Mouse (Mus musculus) monocyte, adult 5-6 weeks (primary cell): ENCODE data around the gene Nfkbie. TPM values are rescaled to one million over a fixed set of nuclear protein-coding genes. Genes with fewer than 3 reads are reported as not detected.

Source experiments
- ATAC-seq: fragments of 153-309, 156-312 bp; replicated peaks from 2 replicates; pipeline ENCODE4 v1.8.0; 2017; ENCODE audit warnings: mild to moderate bottlenecking; ENCODE audit not compliant: low TSS enrichment, insufficient number of reproducible peaks, severe bottlenecking, poor library complexity, low FRiP score
- total RNA-seq: library from RNA; stranded (forward); fragments of 200-1000, 200-491, 200-594 nt; gene quantifications from 3 replicates; pipeline ENCODE4 v1.2.3, GENCODE M21; 2017

The Nfkbie gene
- total RNA-seq, 1 experiment from 2014 or later: 60.0 TPM

- ATAC-seq: 0 out of 2 replicates have a peak, but pooled peaks have one; percentile 16
These were observed 1.2 kb downstream of the Nfkbie start for GRCm38 (mm10) chr17:45556514-45557245.

GRCm38 (mm10) chr17:45557246-45557824 is 1.8 kb downstream of the Nfkbie start:
- ATAC-seq: no peak

GRCm38 (mm10) chr17:45557998-45558862 is 2.7 kb downstream of the Nfkbie start:
- no peak for ATAC-seq

GRCm38 (mm10) chr17:45559732-45560525 is 4.4 kb downstream of the Nfkbie start:
- ATAC-seq: no peak

GRCm38 (mm10) chr17:45563216-45563615 is 7.7 kb downstream of the Nfkbie start:
- peak; percentile 28; the same call in 1 of the 2 replicates for ATAC-seq

GRCm38 (mm10) chr17:45563655-45564530 is 8.4 kb downstream of the Nfkbie start, which contains the start of gene Slc35b2:
Slc35b2 (plus strand) TSS chr17:45563874.
- ATAC-seq: peak; percentile 70

- no peak for ATAC-seq
These were observed 9.1 kb downstream of the Nfkbie start for GRCm38 (mm10) chr17:45564531-45565084.

- ATAC-seq: no peak
These were observed 9.6 kb downstream of the Nfkbie start for GRCm38 (mm10) chr17:45565103-45565502.

- no peak for ATAC-seq
These were observed 10.5 kb downstream of the Nfkbie start for GRCm38 (mm10) chr17:45566031-45566359.

GRCm38 (mm10) chr17:45566360-45567161 is 11.1 kb downstream of the Nfkbie start:
- ATAC-seq: no peak

GRCm38 (mm10) chr17:45567162-45567601 is 11.7 kb downstream of the Nfkbie start:
- no peak for ATAC-seq

- ATAC-seq: no peak
These were observed 13.5 kb downstream of the Nfkbie start for GRCm38 (mm10) chr17:45568990-45569389.

- ATAC-seq: no peak
These were observed 14.5 kb downstream of the Nfkbie start for GRCm38 (mm10) chr17:45569999-45570398.

- ATAC-seq: 0 out of 2 replicates have a peak, but pooled peaks have one; percentile 4
These were observed 16.9 kb downstream of the Nfkbie start for GRCm38 (mm10) chr17:45572103-45573086.

GRCm38 (mm10) chr17:45573087-45573779 is 17.7 kb downstream of the Nfkbie start, which contains the start of gene Hsp90ab1:
Hsp90ab1 (minus strand) TSS chr17:45573271.
- ATAC-seq: peak; percentile 63
